Mouse (Mus musculus) urinary bladder, postnatal 4 days (tissue): Measurements from ENCODE around the gene Gjc1.
A peak's percentile ranks its signal among the peaks of the same experiment; 100 is the strongest.

Source experiments
- DNase-seq, 2 experiments: peaks; one replicate each; pipeline ENCODE4 v3.0.0; 2021 to 2022; ENCODE audit warnings: low spot score in 2 of 2

Gene Gjc1

GRCm38 (mm10) chr11:102818121-102819020 lies 1.1 kb downstream of the Gjc1 start:
- no peak for DNase-seq

GRCm38 (mm10) chr11:102814881-102815280 lies 4.6 kb downstream of the Gjc1 start:
- DNase-seq, result no peak

GRCm38 (mm10) chr11:102810721-102811485 lies 8.6 kb downstream of the Gjc1 start:
- DNase-seq, result no peak

- no peak for DNase-seq
These were observed 11.3 kb downstream of the Gjc1 start for GRCm38 (mm10) chr11:102808246-102808645.

GRCm38 (mm10) chr11:102803453-102803852 lies 16.0 kb downstream of the Gjc1 start:
- DNase-seq, result no peak

GRCm38 (mm10) chr11:102794157-102794556 lies 25.3 kb downstream of the Gjc1 start:
- DNase-seq, result no peak

- DNase-seq, result no peak
These were observed 27.6 kb downstream of the Gjc1 start for GRCm38 (mm10) chr11:102791682-102792445.

- DNase-seq, result no peak
These were observed 31.8 kb downstream of the Gjc1 start for GRCm38 (mm10) chr11:102787688-102788177.

GRCm38 (mm10) chr11:102783443-102783842 lies 36.1 kb downstream of the Gjc1 start:
- DNase-seq, result no peak

- no peak for DNase-seq
These were observed 38.0 kb downstream of the Gjc1 start for GRCm38 (mm10) chr11:102781523-102781922.

- no peak for DNase-seq
These were observed 38.5 kb downstream of the Gjc1 start for GRCm38 (mm10) chr11:102780986-102781351.

- no peak for DNase-seq
These were observed 39.1 kb downstream of the Gjc1 start for GRCm38 (mm10) chr11:102780271-102780985.

- no peak for DNase-seq
These were observed 39.7 kb downstream of the Gjc1 start for GRCm38 (mm10) chr11:102779824-102780223.

GRCm38 (mm10) chr11:102779081-102779638 lies 40.3 kb downstream of the Gjc1 start:
- DNase-seq, result no peak

- no peak for DNase-seq
These were observed 40.9 kb downstream of the Gjc1 start for GRCm38 (mm10) chr11:102778597-102778996.

- DNase-seq, result no peak
These were observed 41.3 kb downstream of the Gjc1 start for GRCm38 (mm10) chr11:102778165-102778564.

GRCm38 (mm10) chr11:102777598-102777997 lies 41.9 kb downstream of the Gjc1 start:
- DNase-seq, result peak; percentile 74 to 80

- DNase-seq, result peak; percentile 78 to 84
These were observed 44.8 kb downstream of the Gjc1 start for GRCm38 (mm10) chr11:102774621-102775141.

GRCm38 (mm10) chr11:102773713-102774611 lies 45.5 kb downstream of the Gjc1 start:
- peak; percentile 74 to 85 for DNase-seq
